Mouse (Mus musculus) myocyte (in vitro differentiated cells): ENCODE measurements around the gene Fhit.

Experiments
- E2F4 ChIP-seq: IDR thresholded peaks from one replicate; pipeline ENCODE4 v1.6.1; 2011; ENCODE audit warnings: mild to moderate bottlenecking, control low read depth, moderate library complexity; ENCODE audit not compliant: insufficient read depth
- MAX ChIP-seq: IDR thresholded peaks from one replicate; pipeline ENCODE4 v1.6.1; 2011; ENCODE audit warnings: low read depth, mild to moderate bottlenecking, control low read depth
- MYOD1 ChIP-seq, 3 experiments: IDR thresholded peaks; one replicate each; pipeline ENCODE4 v1.6.1; 2011; ENCODE audit warnings: control low read depth in 2 of 3, low read depth in 2 of 3, mild to moderate bottlenecking in 2 of 3, moderate library complexity in 1 of 3; ENCODE audit not compliant: insufficient read length in 2 of 3, control insufficient read depth in 1 of 3
- POLR2A ChIP-seq: IDR thresholded peaks from one replicate; pipeline ENCODE4 v1.6.1; 2011; ENCODE audit warnings: low read depth, mild to moderate bottlenecking, control low read depth, moderate library complexity; ENCODE audit not compliant: insufficient read length
- POLR2AphosphoS2 ChIP-seq: IDR thresholded peaks from one replicate; pipeline ENCODE4 v1.6.1; 2011; ENCODE audit warnings: low read depth, control low read depth; ENCODE audit not compliant: insufficient read length
- TCF12 ChIP-seq: IDR thresholded peaks from one replicate; pipeline ENCODE4 v1.6.1; 2011; ENCODE audit warnings: mild to moderate bottlenecking, control low read depth; ENCODE audit not compliant: poor library complexity, insufficient read depth, severe bottlenecking
- USF1 ChIP-seq: IDR thresholded peaks from one replicate; pipeline ENCODE4 v1.6.1; 2011; ENCODE audit warnings: low read depth, mild to moderate bottlenecking, control low read depth, moderate library complexity

- TF ChIP-seq USF1 (no peak), E2F4 (no peak), POLR2A (no peak), TCF12 (no peak), POLR2AphosphoS2 (no peak), MYOD1 (IDR thresholded peaks at IDR 0.05; ENCODE audit: control insufficient read depth in 1 of 3, insufficient read length in 2 of 3, low read depth in 2 of 3) (no peak), MAX (no peak)
These were observed 862.8 kb downstream of the Fhit start for GRCm38 (mm10) chr14:10299030-10299429.
